Mouse (Mus musculus) layer of hippocampus, postnatal 14 days (tissue): ENCODE data around the gene Anapc10. TPM values are rescaled to one million over a fixed set of nuclear protein-coding genes. Genes with fewer than 3 reads are reported as not detected.
A peak's percentile ranks its signal among the peaks of the same experiment; 100 is the strongest.
"Not testable (repeated sequence)": the region's sequence is repeated elsewhere in the genome, so short reads cannot be mapped to it uniquely, and the experiment has no call there.

ENCODE experiments used
- DNase-seq, 2 experiments: peaks; one replicate each; pipeline ENCODE4 v3.0.0; 2021 to 2022; ENCODE audit warnings: low spot score in 2 of 2, mixed read lengths in 1 of 2
- long read RNA-seq, 2 experiments: library from polyadenylated mRNA; stranded (forward); transcript quantifications; one replicate each; pipeline ENCODE4 v2.0.0; 2021
- total RNA-seq, 2 experiments: library from RNA; stranded (reverse); gene quantifications; 2 replicates each; pipeline ENCODE4 v1.2.3; 2021

Gene Anapc10
- 10 to 100 TPM in 1 of 2 experiments, 1 to 10 TPM in 1; 8.9 to 12.2 TPM for total RNA-seq
- long read RNA-seq, experiment 1, partial matches to known transcripts, result 2 of 14 reads
- long read RNA-seq, experiment 1, other reads (novel, unspliced or antisense), result 9 of 14 reads
- long read RNA-seq, experiment 2, full-length matches to known transcripts, result 17 of 29 reads
- long read RNA-seq, experiment 2, partial matches to known transcripts, result 2 of 29 reads
- long read RNA-seq, experiment 2, other reads (novel, unspliced or antisense), result 10 of 29 reads

DNA sequence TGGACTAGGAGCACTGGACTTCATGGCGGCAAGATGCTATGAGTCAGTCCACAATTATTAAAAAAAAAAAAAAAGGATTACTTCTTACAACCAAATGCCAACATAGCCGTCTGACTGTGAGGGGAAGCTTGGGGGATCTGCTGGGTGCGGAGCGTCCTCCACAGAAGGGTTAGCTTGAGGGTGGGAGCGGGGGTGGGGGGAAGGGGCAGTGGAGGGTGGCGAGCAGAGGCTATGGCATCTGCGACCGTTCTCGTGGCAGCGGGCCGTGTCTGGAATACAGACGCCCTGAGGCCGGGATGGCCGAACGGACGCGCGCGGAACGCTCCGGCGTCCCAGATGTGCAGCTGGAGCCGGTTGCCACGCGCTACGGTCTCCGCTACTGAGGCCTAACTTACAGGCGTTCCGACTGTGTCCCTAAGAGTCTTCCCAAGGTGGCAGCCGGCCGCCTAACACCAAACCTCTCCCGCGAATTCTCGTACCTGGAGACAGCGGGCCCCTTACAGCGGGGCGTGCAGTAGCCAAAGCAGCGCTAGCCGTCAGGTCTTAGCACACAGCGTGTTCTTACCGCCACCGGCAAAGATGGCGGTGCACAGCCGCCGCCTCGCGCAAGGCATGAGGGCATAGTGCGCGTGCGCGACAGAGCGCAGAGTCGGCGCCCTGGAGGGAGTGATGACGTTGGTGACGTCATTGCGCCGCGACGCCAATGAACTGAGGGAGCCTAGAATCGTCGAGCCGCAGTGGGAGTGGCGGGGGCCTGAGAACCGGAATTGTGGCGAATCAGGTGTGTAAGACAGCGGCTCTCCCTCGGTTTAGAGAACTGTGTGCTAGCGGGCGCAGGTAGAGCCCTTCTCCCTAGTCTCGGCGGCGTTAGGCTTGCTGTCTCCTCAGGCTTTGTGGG is at the start of gene Anapc10, which contains the start of gene Abce1:
Anapc10 (plus strand) TSS at position 757 of the 898 bp plus-strand sequence.
Abce1 (minus strand) TSS at position 677 of the 898 bp plus-strand sequence.
- DNase-seq, result peak; percentile 98 to 99

DNA sequence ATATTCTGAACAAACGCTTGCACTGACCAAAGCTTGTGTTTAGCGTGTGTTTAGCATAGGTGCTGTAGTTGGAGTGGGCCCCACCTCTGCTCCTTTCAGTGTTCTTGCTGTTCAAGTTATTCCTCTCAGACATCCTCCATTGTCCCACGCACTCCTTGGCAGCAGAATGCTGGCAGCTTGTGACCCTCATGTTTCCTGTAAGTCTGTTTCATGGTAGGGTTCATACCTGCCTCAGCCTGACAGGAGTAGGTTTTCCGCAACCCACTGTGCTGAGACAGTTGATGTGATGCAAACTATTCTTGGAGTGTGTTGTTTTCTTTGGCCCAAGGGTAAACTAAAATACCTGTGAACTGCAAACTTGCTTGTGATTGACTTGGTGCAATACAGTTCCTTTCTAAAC is 35.2 kb upstream of the Anapc10 start:
- DNase-seq, result no peak

DNA sequence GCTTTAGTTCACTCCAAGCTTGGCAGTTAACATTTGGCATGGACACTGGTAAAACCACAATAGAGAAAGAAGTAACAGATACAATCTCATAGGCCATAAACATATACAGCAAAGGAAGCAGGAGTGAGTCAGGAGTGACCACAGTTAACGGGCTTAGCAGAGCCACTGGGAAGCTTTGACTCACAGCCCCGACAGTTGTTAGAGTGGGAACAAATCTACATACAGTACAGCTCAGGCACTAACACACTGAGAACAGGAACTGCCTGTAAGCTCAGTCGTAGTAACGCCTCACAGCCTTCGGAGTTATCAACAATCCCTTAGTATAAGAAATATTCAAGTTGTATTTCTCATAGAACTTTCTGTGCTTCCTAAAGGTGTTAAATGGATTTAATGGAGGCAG is 32.6 kb upstream of the Anapc10 start:
- DNase-seq, result no peak

DNA sequence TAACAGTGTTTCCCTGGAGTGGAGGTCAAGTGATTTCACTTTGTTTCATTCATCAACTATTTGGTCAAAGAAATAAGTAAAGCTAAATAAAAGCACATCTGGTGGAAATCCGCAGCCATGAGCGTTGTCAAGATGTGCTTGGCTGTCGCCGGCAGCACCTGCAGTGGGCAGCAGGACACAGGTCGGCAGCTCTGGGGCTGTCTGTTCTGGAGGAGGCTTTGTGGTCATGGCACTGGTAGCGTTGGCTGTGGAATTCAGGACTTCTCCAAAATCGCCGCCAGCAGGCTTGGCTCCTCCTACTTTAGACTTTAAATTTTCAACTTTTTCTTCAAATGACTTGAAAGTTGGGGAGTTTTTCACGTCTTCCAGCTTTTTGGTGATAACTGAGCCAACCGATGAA is 31.5 kb upstream of the Anapc10 start:
- not testable (repeated sequence) for DNase-seq

DNA sequence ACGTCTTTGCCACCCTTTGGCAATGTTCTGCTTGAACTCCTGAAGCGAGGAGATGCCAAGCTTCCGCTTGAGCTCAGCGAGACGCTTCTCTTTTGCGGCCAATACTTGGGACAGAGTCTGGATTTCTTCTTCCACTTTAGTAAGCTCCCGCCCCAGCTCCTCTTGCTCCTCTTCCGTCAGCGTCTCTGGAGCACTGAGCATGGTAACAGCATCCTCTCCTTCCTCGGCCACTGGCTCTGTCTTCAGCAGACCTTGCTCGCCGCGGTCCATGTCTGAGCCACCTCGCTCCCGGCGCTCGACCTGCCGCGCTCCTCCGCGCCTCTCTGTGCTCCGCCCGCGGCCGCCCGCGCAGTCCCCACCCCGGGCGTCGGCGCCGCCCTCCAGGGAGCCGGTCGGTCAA is 31.1 kb upstream of the Anapc10 start:
- no peak for DNase-seq

DNA sequence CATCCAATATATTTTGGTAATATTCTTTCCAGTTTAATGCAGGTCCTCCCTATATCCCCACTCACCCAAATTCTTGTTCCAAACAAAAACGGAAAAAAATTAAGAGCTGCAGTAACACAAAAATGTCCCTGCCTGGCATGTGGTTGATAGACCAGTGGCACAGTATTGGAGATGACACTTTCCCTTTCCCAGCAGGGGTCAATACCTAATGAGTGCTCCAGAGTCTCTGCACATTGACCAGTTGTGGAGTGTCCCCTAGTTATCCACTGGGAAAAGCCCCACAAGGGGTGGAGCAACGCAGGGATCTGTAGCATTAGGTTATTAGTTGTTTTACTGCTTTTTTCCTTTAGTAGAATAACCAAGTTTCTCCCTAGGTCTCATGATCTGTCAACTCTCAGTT is 30.7 kb upstream of the Anapc10 start:
- no peak for DNase-seq

DNA sequence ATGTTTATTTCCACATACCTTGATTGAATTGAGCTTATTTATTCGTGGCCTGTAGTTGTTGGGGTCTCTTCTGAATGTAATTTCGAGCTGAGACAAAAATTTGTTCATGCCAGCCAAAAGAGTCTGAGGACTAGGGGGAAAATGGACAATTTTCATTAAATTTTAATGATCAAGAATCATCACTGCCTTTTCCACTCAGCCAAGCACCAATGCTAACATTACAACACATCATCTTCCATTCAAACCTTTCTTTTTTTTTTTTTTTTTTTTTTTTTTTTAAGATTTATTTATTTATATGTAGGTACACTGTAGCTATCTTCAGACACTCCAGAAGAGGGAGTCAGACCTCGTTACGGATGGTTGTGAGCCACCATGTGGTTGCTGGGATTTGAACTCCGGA is 25.7 kb upstream of the Anapc10 start:
- DNase-seq, result not testable (repeated sequence)

DNA sequence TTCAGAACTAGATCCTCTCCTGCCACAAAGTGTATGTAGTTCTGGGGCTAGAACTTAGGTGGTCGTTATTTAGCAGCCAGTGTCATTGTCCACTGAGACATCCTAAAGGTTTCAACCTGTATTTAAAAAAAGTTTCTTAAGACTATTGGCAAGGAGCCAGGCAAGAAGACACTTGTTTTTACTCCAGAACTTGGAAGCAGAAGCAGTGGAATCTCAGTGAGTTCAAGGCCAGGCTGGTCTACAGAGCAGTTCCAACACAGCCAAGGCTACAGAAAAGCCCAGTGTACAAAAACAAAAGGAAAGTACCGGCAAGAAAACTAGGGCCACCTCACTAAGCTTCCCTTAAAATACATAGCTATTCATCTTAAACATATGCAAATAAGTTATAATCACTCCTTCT is 19.1 kb upstream of the Anapc10 start:
- DNase-seq, result no peak

DNA sequence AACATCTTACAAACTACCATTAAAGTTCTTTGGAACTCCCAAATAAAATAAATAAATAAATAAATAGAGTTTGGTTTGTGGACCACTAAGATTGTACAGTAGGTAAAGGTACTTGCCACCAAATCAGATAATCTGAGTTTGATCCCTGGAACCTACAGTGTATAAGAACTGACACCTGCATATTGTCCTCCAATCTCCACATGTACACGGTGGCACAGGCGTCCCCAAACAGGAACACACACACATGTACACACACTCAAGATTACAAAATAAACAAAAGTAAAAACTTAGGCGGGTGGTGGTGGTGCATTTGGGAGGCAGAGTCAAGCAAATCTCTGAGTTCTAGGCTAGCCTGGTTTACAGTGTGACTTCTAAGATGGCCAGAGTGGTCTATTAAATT is 4.9 kb upstream of the Anapc10 start:
- DNase-seq, result no peak

DNA sequence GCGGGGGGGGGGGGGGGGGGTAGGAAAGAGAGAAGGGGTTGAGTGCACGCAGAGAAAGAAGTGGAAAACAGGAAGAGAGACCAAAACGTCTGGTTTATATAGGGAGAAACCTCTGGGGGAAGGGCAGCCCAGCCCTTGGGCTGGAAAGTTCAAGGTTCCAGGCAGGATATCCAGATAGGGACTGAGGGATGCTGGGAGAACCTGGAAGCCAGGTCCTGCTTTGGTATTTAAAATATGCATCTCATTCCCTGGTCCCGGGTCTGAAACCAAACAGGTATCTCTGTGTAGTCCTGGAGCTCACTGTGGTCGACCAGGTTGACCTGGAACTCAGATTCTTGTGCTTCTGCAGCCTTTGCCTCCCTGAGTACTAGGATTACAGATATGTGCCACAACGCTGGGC is 1.1 kb downstream of the Anapc10 start:
- no peak for DNase-seq

DNA sequence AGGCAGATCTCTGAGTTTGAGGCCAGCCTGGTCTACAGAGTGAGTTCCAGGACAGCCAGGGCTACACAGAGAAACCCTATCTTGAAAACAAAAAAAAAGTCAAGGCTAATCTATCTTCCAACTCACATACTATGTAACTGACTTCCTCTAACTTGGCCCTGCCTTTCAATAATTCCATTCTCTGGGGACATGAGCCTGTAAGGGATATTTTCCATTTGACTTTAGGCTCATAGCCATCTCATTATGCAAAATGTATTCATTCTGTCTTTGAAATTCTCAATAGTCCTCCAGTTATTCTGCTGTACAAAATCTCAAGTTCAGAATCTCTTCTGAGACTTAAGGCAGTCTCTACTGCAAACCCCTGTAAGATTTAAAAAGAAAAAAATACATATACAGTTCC is 9.9 kb downstream of the Anapc10 start:
- no peak for DNase-seq

DNA sequence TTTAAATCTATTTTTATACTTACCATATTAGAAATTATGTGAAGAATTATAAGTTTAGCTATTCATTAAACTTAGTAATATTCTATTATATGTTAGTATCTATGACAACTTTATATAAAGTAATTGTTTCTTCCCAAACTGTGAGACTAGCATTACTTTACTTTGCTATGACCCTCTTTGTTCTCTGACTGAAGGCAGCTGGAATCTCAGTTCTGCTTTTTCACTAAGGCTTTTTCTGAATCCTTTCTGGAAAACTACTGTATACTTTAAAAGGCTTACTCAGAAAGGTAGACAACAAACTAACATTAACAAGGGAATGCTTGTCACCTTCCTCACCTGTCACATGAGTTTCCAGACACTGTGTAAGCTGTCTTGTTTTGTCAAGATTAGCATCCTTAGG is 11.7 kb downstream of the Anapc10 start:
- DNase-seq, result no peak

DNA sequence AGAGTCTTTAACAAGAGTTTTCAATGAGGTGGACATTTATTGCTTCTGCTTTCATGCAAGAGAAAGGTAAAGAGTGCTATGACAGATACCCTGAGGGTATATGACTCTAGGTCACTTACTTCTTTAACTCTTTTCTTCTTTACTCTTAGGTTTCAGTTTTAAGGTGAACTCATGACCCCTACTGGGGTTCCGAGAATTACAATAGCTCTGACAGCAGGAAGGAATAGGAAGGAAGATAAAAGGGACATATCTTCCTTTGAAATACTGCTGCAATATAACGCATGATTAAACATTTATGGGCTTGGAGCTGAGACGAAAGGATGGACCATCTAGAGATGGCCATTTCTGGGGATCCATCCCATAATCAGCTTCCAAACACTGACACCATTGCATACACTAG is 13.0 kb downstream of the Anapc10 start:
- DNase-seq, result no peak

DNA sequence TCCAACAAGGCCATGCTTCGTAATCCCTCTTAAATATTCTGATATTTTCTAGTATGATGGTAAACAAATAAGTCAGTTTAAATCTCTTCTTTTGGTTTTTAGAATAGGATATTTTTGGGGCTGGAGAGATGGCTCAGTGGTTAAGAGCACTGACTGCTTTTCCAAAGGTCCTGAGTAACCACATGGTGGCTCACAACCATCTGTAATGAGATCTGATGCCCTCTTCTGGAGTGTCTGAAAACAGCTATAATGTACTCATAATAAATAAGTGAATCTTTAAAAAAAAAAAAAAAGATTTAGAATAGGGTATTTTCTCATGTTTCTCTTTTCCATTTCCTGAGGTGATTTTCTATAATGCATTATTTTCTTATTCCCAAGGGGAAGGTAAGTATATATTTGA is 16.3 kb downstream of the Anapc10 start:
- DNase-seq, result no peak

DNA sequence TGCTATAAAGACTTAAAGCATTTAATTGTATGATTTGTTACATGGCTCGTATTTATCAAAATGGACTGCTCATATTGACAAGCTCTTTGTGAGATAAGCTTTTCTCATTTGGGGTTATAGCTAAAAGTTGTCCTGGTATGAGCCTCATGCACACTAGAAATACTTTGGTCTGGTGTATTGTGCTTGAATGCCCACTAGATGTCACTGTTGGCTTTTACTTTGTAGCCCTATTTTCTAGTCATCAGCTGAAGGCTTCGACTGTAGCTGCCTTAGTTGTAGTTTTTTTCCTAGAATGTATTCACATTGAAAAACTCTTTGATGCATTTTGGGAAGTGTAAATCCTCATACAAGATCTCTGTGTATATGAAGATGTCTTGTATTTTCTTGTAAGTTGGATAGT is 22.7 kb downstream of the Anapc10 start:
- DNase-seq, result peak; percentile 6 to 77

DNA sequence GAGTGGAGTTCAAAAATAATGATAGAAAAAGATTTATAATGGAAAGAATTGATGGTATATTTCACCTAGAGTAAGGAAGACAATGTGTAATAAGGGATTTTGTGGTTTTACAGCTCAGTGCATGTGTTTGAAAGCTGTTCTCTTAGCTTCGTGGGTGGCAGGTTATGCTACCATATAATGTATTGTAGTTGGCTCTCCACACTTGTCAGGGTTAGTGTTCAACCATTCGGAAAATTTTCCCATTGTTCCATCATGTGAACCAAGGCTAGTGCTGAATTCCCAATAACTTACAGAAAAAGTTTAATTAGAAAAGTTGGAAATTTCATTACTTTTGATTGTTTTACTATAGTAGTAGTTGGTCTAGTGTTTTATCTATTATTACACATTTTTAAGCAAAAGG is 36.6 kb downstream of the Anapc10 start:
- no peak for DNase-seq

DNA sequence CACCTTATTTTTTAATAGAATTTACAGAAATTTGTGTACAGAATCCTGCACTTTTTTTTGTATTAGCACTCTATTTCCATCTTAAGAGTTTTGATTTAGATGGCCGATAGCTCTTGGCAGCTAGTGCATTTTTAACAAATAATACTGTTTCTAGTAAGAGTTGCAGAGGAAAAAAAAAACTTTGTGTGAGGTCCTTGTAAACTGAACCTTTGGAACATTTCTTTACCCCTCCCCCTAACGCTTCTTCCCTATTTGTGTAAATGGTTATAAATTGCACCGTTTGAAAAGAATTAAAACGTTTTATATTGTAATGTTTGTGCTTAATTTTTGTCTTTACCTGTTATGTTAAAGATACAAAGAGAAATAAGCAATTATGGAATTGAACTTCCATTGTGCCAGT is 37.0 kb downstream of the Anapc10 start:
- DNase-seq, result no peak

DNA sequence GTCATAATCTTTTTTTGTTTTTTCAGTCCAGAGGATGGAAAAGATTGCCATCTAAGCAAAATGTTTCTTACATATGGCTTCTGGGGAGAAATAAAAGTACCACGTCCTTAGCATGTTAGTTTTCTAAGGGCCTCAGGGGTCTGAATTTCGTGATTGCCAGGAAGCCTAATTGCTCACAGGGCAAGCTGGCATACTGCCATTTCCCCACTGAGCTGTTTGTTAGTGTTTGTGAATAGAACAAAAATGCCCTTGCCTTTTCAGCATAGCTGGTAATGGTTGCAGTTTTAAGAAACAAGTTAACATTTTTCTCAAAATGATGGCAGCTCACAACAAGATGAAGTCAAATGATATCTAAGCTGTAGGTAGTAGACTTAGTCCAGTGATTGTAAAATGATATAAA is 38.7 kb downstream of the Anapc10 start:
- peak in 1 of 2 experiments; percentile 30 for DNase-seq

DNA sequence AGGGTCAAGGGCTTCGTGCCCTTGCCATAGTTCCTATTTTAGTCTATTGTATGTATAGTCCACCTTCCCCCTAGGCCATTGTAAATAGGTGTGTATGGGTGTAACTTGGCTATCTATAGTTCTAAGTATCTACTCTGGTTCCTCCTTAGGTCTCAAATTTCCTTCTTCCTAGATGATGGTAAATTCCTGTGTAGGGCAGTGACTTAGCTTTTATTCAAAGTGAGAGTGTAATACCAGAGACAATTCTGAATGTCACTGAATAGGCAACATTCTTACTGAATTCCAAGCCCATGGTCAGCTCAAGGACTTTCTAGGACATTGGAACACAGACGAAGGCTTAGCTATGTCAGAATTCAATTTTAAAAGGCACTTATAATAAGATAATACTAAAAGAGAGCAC is 83.3 kb downstream of the Anapc10 start:
- not testable (repeated sequence) for DNase-seq

DNA sequence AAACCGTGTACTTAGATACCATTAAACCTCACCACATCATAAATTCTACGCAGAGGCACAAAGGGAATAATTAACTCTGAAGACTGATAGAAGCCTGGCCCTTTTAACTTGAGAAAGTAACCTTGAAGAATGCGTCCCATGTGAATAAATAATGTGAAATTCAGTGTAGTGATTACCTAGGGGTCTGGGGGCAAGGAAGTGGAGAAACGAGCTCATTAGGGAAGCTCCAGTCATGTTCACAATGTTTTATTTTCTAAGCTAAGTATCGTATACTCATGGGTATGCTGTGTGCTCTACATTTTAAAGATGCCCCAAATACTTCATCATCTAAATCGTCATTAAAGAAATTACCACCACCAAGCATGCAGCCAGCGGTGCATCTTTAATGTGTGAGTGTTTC is 85.1 kb downstream of the Anapc10 start:
- DNase-seq, result no peak

DNA sequence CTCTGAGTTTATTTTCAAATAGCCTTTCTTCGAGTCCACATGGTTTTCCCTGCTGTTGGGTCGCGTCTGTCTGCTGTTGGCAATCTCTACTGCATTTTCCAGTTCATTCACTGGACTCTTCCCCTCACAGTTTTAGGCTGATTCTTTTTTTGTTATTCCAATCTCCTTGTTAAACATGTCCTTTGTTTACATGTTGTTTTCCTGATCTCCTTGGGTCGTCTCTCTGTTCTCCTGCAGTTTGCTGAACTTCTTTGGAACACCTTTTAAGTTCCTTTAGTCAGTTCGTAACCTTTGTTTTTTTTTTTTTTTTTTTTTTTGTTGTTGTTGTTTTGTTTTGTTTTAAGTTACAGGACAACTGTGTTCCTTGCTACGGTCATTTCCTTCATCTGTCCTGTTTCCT is 92.9 kb downstream of the Anapc10 start:
- DNase-seq, result no peak

DNA sequence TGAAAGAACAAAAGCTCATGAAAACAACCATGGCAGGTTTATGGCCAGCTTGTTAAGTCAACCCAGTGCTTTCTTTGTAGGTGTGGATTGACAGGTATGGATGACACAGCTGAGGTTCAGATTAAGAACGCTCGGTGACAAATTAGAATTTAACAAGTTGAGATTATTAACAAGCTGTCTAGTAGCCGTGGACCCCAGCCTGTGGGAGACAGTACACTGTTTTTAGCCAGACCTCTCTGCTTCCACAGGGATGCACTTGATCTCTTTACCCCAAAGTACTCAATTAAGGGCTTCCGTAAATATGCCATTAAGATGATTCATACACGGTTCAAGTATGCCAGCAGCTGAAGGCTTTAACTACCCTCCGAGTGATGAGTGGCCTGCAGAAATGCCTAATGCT is 95.4 kb downstream of the Anapc10 start:
- DNase-seq, result no peak

DNA sequence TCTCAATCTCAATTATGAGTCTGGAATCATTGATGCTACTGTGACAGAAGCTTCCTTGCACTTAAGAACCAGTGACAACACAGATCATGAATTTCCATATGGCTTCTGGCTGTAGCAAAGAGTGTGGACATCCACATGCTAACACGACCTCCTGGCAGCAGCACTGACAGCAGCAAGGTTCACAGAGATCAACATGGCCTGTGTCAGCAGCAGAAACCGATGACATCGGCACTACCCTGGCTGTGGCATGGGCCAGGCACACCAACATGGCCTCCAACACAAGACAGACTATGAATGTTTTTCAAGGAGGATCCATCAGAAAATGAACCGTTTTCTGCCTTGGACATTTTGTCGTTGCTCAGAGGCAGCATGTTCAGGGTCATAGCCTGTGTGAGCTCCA is 114.9 kb downstream of the Anapc10 start:
- no peak for DNase-seq
